Mouse (Mus musculus): ENCODE measurements around the gene Tmprss2.

GRCm38 (mm10) chr16:97639630-97640029 is 28.6 kb upstream of the Tmprss2 start:
- TF ChIP-seq POLR2A (IDR thresholded peaks at IDR 0.05; ENCODE audit: borderline replicate concordance, control insufficient read depth, low read depth, low read length) (no peak), CTCF (IDR thresholded peaks at IDR 0.05; ENCODE audit: control insufficient read depth, insufficient read depth, low read length) (no peak)

Data from bone marrow, adult 2 months (tissue).